Mouse (Mus musculus): Measurements from ENCODE around the gene Aldh16a1. TPM values are rescaled to one million over a fixed set of nuclear protein-coding genes. Genes with fewer than 3 reads are reported as not detected.
"Not testable (repeated sequence)": the region's sequence is repeated elsewhere in the genome, so short reads cannot be mapped to it uniquely, and the experiment has no call there.

Gene Aldh16a1
- total RNA-seq, 4 experiments from 2014 or later, result 17.9 to 20.9 (median 19.8) TPM

GRCm38 (mm10) chr7:45119780-45120709, 34.3 kb downstream of the Aldh16a1 start:
- DNase-seq (ENCODE audit: low spot score in 2 of 2), result no peak

- no peak for DNase-seq (ENCODE audit: low spot score in 2 of 2)
These were observed 36.0 kb downstream of the Aldh16a1 start for GRCm38 (mm10) chr7:45118336-45118735.

- DNase-seq (ENCODE audit: low spot score in 2 of 2), result no peak
These were observed 36.8 kb downstream of the Aldh16a1 start for GRCm38 (mm10) chr7:45117566-45117965.

GRCm38 (mm10) chr7:45113476-45113875, 40.9 kb downstream of the Aldh16a1 start:
- DNase-seq (ENCODE audit: low spot score in 2 of 2), result no peak

- DNase-seq (ENCODE audit: low spot score in 2 of 2), result no peak
These were observed 41.9 kb downstream of the Aldh16a1 start for GRCm38 (mm10) chr7:45112529-45112928.

- DNase-seq (ENCODE audit: low spot score in 2 of 2), result no peak
These were observed 42.4 kb downstream of the Aldh16a1 start for GRCm38 (mm10) chr7:45111940-45112339.

- not testable (repeated sequence) for DNase-seq (ENCODE audit: low spot score in 2 of 2)
These were observed 44.3 kb downstream of the Aldh16a1 start for GRCm38 (mm10) chr7:45110089-45110488.

GRCm38 (mm10) chr7:45107052-45107645, 47.2 kb downstream of the Aldh16a1 start:
- no peak for DNase-seq (ENCODE audit: low spot score in 2 of 2)

GRCm38 (mm10) chr7:45106441-45106840, 47.9 kb downstream of the Aldh16a1 start:
- DNase-seq (ENCODE audit: low spot score in 2 of 2), result no peak

- no peak for DNase-seq (ENCODE audit: low spot score in 2 of 2)
These were observed 48.9 kb downstream of the Aldh16a1 start for GRCm38 (mm10) chr7:45105491-45105890.

GRCm38 (mm10) chr7:45104941-45105340, 49.4 kb downstream of the Aldh16a1 start:
- no peak for DNase-seq (ENCODE audit: low spot score in 2 of 2)

GRCm38 (mm10) chr7:45103652-45104180, 50.7 kb downstream of the Aldh16a1 start, which contains the start of gene Fcgrt:
TSS of gene Fcgrt (minus strand) at chr7:45103851.
- no peak for DNase-seq (ENCODE audit: low spot score in 2 of 2)

GRCm38 (mm10) chr7:45102940-45103585, 51.3 kb downstream of the Aldh16a1 start:
- no peak for DNase-seq (ENCODE audit: low spot score in 2 of 2)

- no peak for DNase-seq (ENCODE audit: low spot score in 2 of 2)
These were observed 51.9 kb downstream of the Aldh16a1 start for GRCm38 (mm10) chr7:45102441-45102840.

- DNase-seq (ENCODE audit: low spot score in 2 of 2), result no peak
These were observed 54.3 kb downstream of the Aldh16a1 start for GRCm38 (mm10) chr7:45100046-45100445.

- no peak for DNase-seq (ENCODE audit: low spot score in 2 of 2)
These were observed 55.7 kb downstream of the Aldh16a1 start for GRCm38 (mm10) chr7:45098541-45099240.

- no peak for DNase-seq (ENCODE audit: low spot score in 2 of 2)
These were observed 56.9 kb downstream of the Aldh16a1 start for GRCm38 (mm10) chr7:45097479-45097878.

- not testable (repeated sequence) for DNase-seq (ENCODE audit: low spot score in 2 of 2)
These were observed 58.4 kb downstream of the Aldh16a1 start for GRCm38 (mm10) chr7:45095965-45096364.

GRCm38 (mm10) chr7:45095367-45095766, 59.0 kb downstream of the Aldh16a1 start:
- DNase-seq (ENCODE audit: low spot score in 2 of 2), result no peak

- no peak for DNase-seq (ENCODE audit: low spot score in 2 of 2)
These were observed 60.3 kb downstream of the Aldh16a1 start for GRCm38 (mm10) chr7:45094121-45094520.

- DNase-seq (ENCODE audit: low spot score in 2 of 2), result no peak
These were observed 60.9 kb downstream of the Aldh16a1 start for GRCm38 (mm10) chr7:45093516-45093905.

All from left cerebral cortex, adult 8-10 months (tissue).